8 mouse cellular contexts compared by ENCODE assay signal in genomic region chr11:30237960-30238359, GRCm38 (mm10). TPM values are rescaled to one million over a fixed set of nuclear protein-coding genes. Genes with fewer than 3 reads are reported as not detected.
DNase-seq lines count a peak whose midpoint lies in the region; ATAC-seq and TF ChIP-seq lines count a peak whose summit lies in the region.

No protein-coding gene starts in this region.

- no peaks in the 10 kb centered on the region for H3K36me3 ChIP-seq in liver, adult 2 months (ENCODE audit: control insufficient read depth, insufficient read depth, low read length)
- H3K36me3 ChIP-seq in liver, embryonic 12.5 days, result no peaks in the 10 kb centered on the region

- no peaks in the 10 kb centered on the region; the same call in 1 of the 2 replicates for H3K79me2 ChIP-seq in liver, adult 2 months (ENCODE audit: control insufficient read depth, insufficient read depth, low read length)

- peak in 1 of 2 experiments; percentile 36 for DNase-seq in cerebellum, adult 2 months
- DNase-seq in cerebellum, adult 9-11 months, result no peak
- DNase-seq in liver, adult 2 months (ENCODE audit: extremely low read depth, low read depth, low spot score), result peak; percentile 28
- DNase-seq in forelimb bud, embryonic 11.5 days (ENCODE audit: low read depth, low spot score), result peak; percentile 16
- peak; percentile 50 for DNase-seq in retina, embryonic 14.5 days (ENCODE audit: low spot score)
- DNase-seq in left cerebral cortex, postnatal 14 days (ENCODE audit: low spot score in 2 of 2), result no peak
- no peak for DNase-seq in right cerebral cortex, postnatal 14 days

- TF ChIP-seq CTCF in cerebellum, adult 2 months (IDR thresholded peaks at IDR 0.05; ENCODE audit: borderline replicate concordance, insufficient read depth, low read depth, low read length), result peak; percentile 56; the same call in 1 of the 2 replicates
- peak; percentile 47; the same call in 1 of the 2 replicates for TF ChIP-seq CTCF in liver, adult 2 months (IDR thresholded peaks at IDR 0.05; ENCODE audit: low read depth, low read length)

- intact Hi-C loops in left cerebral cortex, postnatal 14 days (cut with DNase I), result no loop called here

- no peaks in the 10 kb centered on the region for H3K9me3 ChIP-seq in liver, embryonic 12.5 days (replicated peaks)

- ATAC-seq in liver, embryonic 12.5 days, result no peak

- WGBS in cerebellum, adult 2 months, result 75% methylated on average over 4 of the region's 4 CpGs
- WGBS in liver, adult 2 months, result 69% methylated on average over 4 of the region's 4 CpGs
- WGBS in liver, embryonic 12.5 days (ENCODE audit: insufficient replicate concordance), result 45% methylated on average over 4 of the region's 4 CpGs

- H3K9ac ChIP-seq in liver, adult 2 months (ENCODE audit: low read depth, low read length), result no peak overlapping the region
- no peak overlapping the region for H3K9ac ChIP-seq in liver, embryonic 12.5 days

- no peak overlapping the region for H3K27ac ChIP-seq in cerebellum, adult 2 months (ENCODE audit: insufficient read depth, low read length)
- H3K27ac ChIP-seq in liver, adult 2 months (replicated peaks; ENCODE audit: insufficient read depth, low read depth, low read length), result no peak overlapping the region
- H3K27ac ChIP-seq in liver, embryonic 12.5 days, result no peak overlapping the region

- TF ChIP-seq POLR2A in cerebellum, adult 2 months (IDR thresholded peaks at IDR 0.05; ENCODE audit: borderline replicate concordance, insufficient read depth, low read length), result no peak
- no peak for TF ChIP-seq POLR2A in liver, adult 2 months (IDR thresholded peaks at IDR 0.05; ENCODE audit: extremely low read depth, insufficient read depth, low read length)

- H3K4me3 ChIP-seq in cerebellum, adult 2 months (replicated peaks; ENCODE audit: insufficient read depth, low read depth, low read length), result no peak overlapping the region
- no peak overlapping the region for H3K4me3 ChIP-seq in liver, adult 2 months (ENCODE audit: insufficient read depth, low read depth, low read length)
- no peak overlapping the region for H3K4me3 ChIP-seq in liver, embryonic 12.5 days

- H3K27me3 ChIP-seq in cerebellum, adult 2 months (ENCODE audit: control insufficient read depth, insufficient read depth, low read length), result no peaks in the 10 kb centered on the region
- H3K27me3 ChIP-seq in liver, adult 2 months (ENCODE audit: control insufficient read depth, insufficient read depth, low read length), result no peaks in the 10 kb centered on the region
- no peaks in the 10 kb centered on the region for H3K27me3 ChIP-seq in liver, embryonic 12.5 days (replicated peaks)

- peaks cover 7% of the 10 kb centered on the region for H3K4me1 ChIP-seq in cerebellum, adult 2 months (ENCODE audit: control insufficient read depth, insufficient read depth, low read length)
- H3K4me1 ChIP-seq in liver, adult 2 months (ENCODE audit: control insufficient read depth, insufficient read depth, low read length), result 0 out of 2 replicates have a peak, but pooled peaks cover 4% of the 10 kb centered on the region
- no peaks in the 10 kb centered on the region for H3K4me1 ChIP-seq in liver, embryonic 12.5 days

- H3K4me2 ChIP-seq in liver, embryonic 12.5 days, result no peak overlapping the region

RNA-seq across cellular contexts. Expression of gene Sptbn1, which starts 30.0 kb away (rescaled TPM):
- polyA plus RNA-seq in cerebellum, adult 2 months (2012; rRNA removed), result 227 and 244 TPM in 2 replicates
- total RNA-seq in liver, adult 2 months (2014; rRNA removed), result 50.9 and 56.5 TPM in 2 replicates
- 11.0 and 13.0 TPM in 2 replicates for polyA plus RNA-seq in liver, adult 2 months (2012; rRNA removed)
- 24.2 and 24.4 TPM in 2 replicates for polyA plus RNA-seq in liver, embryonic 12.5 days (2016; fragmentation: Nextera tagmentation; extraction: Ambion mirVana)
- 100 to 1,000 TPM; 711 to 761 TPM for total RNA-seq in left cerebral cortex, postnatal 14 days (2021)

Comparison
In these comparisons a context has a peak if more than half of its experiments do, and no peak if none do; other contexts are left out.
1. DNase-seq: peak in liver, adult 2 months (single experiment), forelimb bud, embryonic 11.5 days (single experiment) and retina, embryonic 14.5 days (single experiment); none in cerebellum, adult 9-11 months (single experiment), left cerebral cortex, postnatal 14 days (0 of 2) and right cerebral cortex, postnatal 14 days (single experiment).